Mouse (Mus musculus): ENCODE data around the gene Ei24. TPM values are rescaled to one million over a fixed set of nuclear protein-coding genes. Genes with fewer than 3 reads are reported as not detected.

Gene Ei24
- total RNA-seq (2023) = 19.2 and 19.8 TPM in 2 replicates

GRCm38 (mm10) chr9:36796781-36797555 is at the start of gene Ei24:
Gene Ei24, minus strand, starts transcription at chr9:36797393.

GRCm38 (mm10) chr9:36821644-36822000 is 24.4 kb upstream of the Ei24 start, which contains the start of gene Fez1:
Gene Fez1, plus strand, starts transcription at chr9:36821864.

GRCm38 (mm10) chr9:36767203-36768143 is 29.7 kb downstream of the Ei24 start, which contains the start of gene Stt3a:
Gene Stt3a, minus strand, starts transcription at chr9:36767679.

Other genes with a start within 250 kb of the Ei24 start
- gene Gm17689, start 214.8 kb downstream of the Ei24 start, total RNA-seq (2023) = not detected in 2 replicates
- gene A630095E13Rik, start 154.0 kb downstream of the Ei24 start, total RNA-seq (2023) = not detected in 2 replicates
- gene Acrv1, start 104.2 kb downstream of the Ei24 start, total RNA-seq (2023) = not detected in 2 replicates
- gene Chek1, start 70.3 kb downstream of the Ei24 start, total RNA-seq (2023) = 11.1 and 18.9 TPM in 2 replicates
- 123 and 167 TPM in 2 replicates for gene Stt3a, start 29.7 kb downstream of the Ei24 start, total RNA-seq (2023)
- not detected in 2 replicates for gene Fez1, start 24.5 kb upstream of the Ei24 start, total RNA-seq (2023)